Mouse (Mus musculus): ENCODE data around the gene Dcaf5.

DNA sequence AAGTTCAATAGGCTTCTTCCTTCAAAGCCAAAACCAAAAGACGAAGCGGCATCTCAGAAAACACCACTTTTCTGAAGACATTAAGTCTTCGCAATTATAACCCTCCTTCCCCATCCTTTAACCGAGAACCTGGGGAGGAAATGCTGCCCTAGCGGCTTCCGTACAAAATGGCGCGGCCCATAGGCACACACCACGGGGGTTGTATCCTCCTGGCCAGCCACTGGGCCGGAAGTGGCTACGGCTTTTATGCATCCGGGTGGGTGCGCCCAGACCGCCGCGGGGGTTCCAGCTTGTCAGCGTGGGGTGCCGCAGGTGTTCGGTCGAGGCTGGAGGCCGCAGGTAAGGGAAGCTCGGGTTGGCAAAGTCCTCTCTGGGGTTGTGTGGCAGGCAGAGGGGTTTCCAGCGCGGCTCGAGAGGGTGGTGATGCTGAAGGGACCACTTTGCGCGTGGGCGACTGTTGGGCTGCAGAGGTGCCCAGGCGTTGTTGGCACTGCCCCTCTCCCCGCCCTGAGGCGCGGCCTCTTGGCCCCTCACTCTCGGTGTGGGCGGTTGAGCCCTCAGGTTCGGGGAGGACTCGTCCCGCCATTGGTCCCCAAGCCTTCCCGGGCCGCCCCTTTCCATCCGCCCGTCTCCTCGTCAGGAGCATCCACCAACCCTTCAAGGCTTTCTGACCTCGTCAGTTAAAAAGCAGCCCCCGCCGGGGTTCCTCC lies 26.7 kb upstream of the Dcaf5 start, which contains the start of gene Exd2:
- TF ChIP-seq CTCF (IDR thresholded peaks at IDR 0.05; ENCODE audit: low read depth) (peak; percentile 35), EP300 (optimal IDR thresholded peaks at IDR 0.05) (no peak)

Data from stomach, postnatal 0 days (tissue).